Mouse (Mus musculus) heart, embryonic 13.5 days (tissue): ENCODE measurements around the gene Pcca. TPM values are rescaled to one million over a fixed set of nuclear protein-coding genes. Genes with fewer than 3 reads are reported as not detected.

Experiments used
- ATAC-seq: fragments of 200-750 bp; cut with Nextera tagmentation; 2 replicates; pipeline ENCODE4 v1.8.0; 2017; ENCODE audit warnings: moderate TSS enrichment; ENCODE audit not compliant: insufficient number of reproducible peaks, low FRiP score, low TSS enrichment; ENCODE audit errors: extremely low read depth
- H3K27ac ChIP-seq: fragments of 300-500 bp; sonication (generic); replicated peaks from 2 replicates; pipeline ENCODE4 v1.5.1; 2015; ENCODE audit warnings: moderate library complexity, mild to moderate bottlenecking, inconsistent platforms
- H3K27me3 ChIP-seq: fragments of 300-500 bp; sonication (generic); replicated peaks from 2 replicates; pipeline ENCODE4 v1.6.1; 2015; ENCODE audit warnings: mild to moderate bottlenecking, inconsistent platforms
- H3K36me3 ChIP-seq: fragments of 300-500 bp; sonication (generic); 2 replicates; pipeline ENCODE4 v1.6.1; 2015; ENCODE audit warnings: mild to moderate bottlenecking, inconsistent platforms
- H3K4me1 ChIP-seq: fragments of 300-500 bp; sonication (generic); 2 replicates; pipeline ENCODE4 v1.6.1; 2015; ENCODE audit warnings: inconsistent platforms
- H3K4me2 ChIP-seq: fragments of 300-500 bp; sonication (generic); 2 replicates; pipeline ENCODE4 v1.6.1; 2015; ENCODE audit warnings: inconsistent platforms, mild to moderate bottlenecking, moderate library complexity
- H3K4me3 ChIP-seq: fragments of 300-500 bp; sonication (generic); 2 replicates; pipeline ENCODE4 v1.5.1; 2015; ENCODE audit warnings: moderate library complexity, mild to moderate bottlenecking, inconsistent platforms
- H3K9ac ChIP-seq: fragments of 300-500 bp; sonication (generic); 2 replicates; pipeline ENCODE4 v1.6.1; 2015; ENCODE audit warnings: inconsistent platforms, mild to moderate bottlenecking, moderate library complexity
- H3K9me3 ChIP-seq: fragments of 300-500 bp; sonication (generic); 2 replicates; pipeline ENCODE4 v1.6.1; 2016; ENCODE audit warnings: inconsistent platforms
- WGBS: fragments of 180-500 bp; shearing (Covaris S2); methylation state at CpG from one replicate; pipeline ENCODE4 v1.1.7; 2015; ENCODE audit warnings: mixed read lengths; 5-methylcytosine and 5-hydroxymethylcytosine counted together
- polyA plus RNA-seq: library from polyadenylated mRNA; unstranded; fragments of >200 nt; fragmentation: Nextera tagmentation; extraction: Ambion mirVana; gene quantifications from 2 replicates; pipeline ENCODE4 v1.2.1, GENCODE M21; 2015

Gene Pcca
- polyA plus RNA-seq, 1 experiment from 2014 or later, result 22.6 TPM

DNA sequence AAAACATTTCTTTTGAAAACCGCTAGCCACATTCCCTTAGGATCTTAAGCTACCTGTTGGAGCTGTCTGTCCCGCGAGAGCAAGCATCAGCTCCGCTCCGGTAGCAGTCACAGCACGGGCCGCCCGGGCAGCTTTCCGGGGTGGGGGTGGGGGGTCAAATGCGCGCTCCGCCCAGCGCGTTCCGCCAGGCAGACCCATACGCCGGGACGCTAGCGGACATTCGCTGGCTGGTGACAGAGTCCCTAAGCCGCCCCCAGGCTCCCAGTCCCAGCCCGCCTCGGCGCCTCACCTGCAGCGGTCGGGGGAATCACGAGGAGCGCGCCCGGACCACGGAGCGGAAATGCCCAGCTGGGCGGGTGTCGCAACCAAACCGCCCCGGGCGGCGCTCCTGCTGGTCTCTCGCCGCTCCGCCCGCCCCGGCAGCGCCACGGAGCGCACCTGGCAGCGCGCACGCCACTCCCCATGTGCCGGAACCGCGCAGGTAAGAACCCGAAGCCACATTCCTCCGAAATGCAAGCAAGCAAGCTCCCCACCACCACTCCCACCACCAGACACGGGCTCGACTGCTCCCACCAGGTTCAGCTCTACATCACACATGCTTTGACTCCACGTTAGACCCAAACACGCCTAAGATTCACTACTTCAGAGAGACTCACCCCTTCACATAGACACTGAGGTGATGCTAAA lies 378.8 kb downstream of the Pcca start:
- Histone ChIP-seq H3K4me3 (peak overlapping the region; percentile 81), H3K27ac (peak overlapping the region; percentile 36), H3K9ac (peak overlapping the region; percentile 86), H3K4me2 (peak overlapping the region; percentile 92), H3K27me3 (no peaks in the 10 kb centered on the region), H3K36me3 (peaks cover 5% of the 10 kb centered on the region; the same call in 1 of the 2 replicates), H3K9me3 (no peaks in the 10 kb centered on the region), H3K4me1 (peaks cover 8% of the 10 kb centered on the region)
- ATAC-seq, result peak; percentile 51; the same call in 1 of the 2 replicates
- WGBS, result under 1% methylated on average over 57 of the region's 58 CpGs

GRCm38 (mm10) chr14:122913657-122914056 lies 379.5 kb downstream of the Pcca start, which contains the start of gene Ggact:
Gene Ggact (minus strand): TSS chr14:122913757.
- no peak for ATAC-seq
- 79% methylated on average over 6 of the region's 6 CpGs for WGBS
- Histone ChIP-seq H3K9me3 (no peaks in the 10 kb centered on the region), H3K36me3 (peaks cover 1% of the 10 kb centered on the region; the same call in 1 of the 2 replicates), H3K4me3 (peak within 1 kb of the TSS; percentile 81), H3K4me2 (peak within 1 kb of the TSS; percentile 92), H3K9ac (peak within 1 kb of the TSS; percentile 86), H3K27me3 (no peaks in the 10 kb centered on the region), H3K27ac (peak within 1 kb of the TSS; percentile 36), H3K4me1 (peaks cover 8% of the 10 kb centered on the region)

- H3K9me3 ChIP-seq, result no peaks in the 10 kb centered on the region
- H3K27ac ChIP-seq, result no peak overlapping the region
- H3K4me1 ChIP-seq, result no peaks in the 10 kb centered on the region
- H3K4me2 ChIP-seq, result no peak overlapping the region
- H3K4me3 ChIP-seq, result no peak overlapping the region
- no peaks in the 10 kb centered on the region for H3K27me3 ChIP-seq
- H3K9ac ChIP-seq, result no peak overlapping the region
- 92% methylated on average over 1 of the region's 1 CpGs for WGBS
- peaks cover 12% of the 10 kb centered on the region; the same call in 1 of the 2 replicates for H3K36me3 ChIP-seq
- ATAC-seq, result no peak
Measured at GRCm38 (mm10) chr14:122917676-122918075, 383.6 kb downstream of the Pcca start.

- 63% methylated on average over 5 of the region's 5 CpGs for WGBS
- no peaks in the 10 kb centered on the region for H3K9me3 ChIP-seq
- no peak overlapping the region for H3K4me2 ChIP-seq
- no peaks in the 10 kb centered on the region for H3K27me3 ChIP-seq
- no peak for ATAC-seq
- no peak overlapping the region for H3K4me3 ChIP-seq
- no peaks in the 10 kb centered on the region for H3K4me1 ChIP-seq
- H3K27ac ChIP-seq, result no peak overlapping the region
- no peak overlapping the region for H3K9ac ChIP-seq
- H3K36me3 ChIP-seq, result peaks cover 18% of the 10 kb centered on the region; the same call in 1 of the 2 replicates
Measured at GRCm38 (mm10) chr14:122920011-122920410, 385.9 kb downstream of the Pcca start.

GRCm38 (mm10) chr14:122936460-122936859 lies 402.3 kb downstream of the Pcca start:
- H3K27me3 ChIP-seq, result no peaks in the 10 kb centered on the region
- H3K4me2 ChIP-seq, result no peak overlapping the region
- H3K4me3 ChIP-seq, result no peak overlapping the region
- WGBS, result 74% methylated on average over 1 of the region's 1 CpGs
- no peak overlapping the region for H3K27ac ChIP-seq
- ATAC-seq, result no peak
- H3K36me3 ChIP-seq, result peaks cover 32% of the 10 kb centered on the region
- H3K9me3 ChIP-seq, result no peaks in the 10 kb centered on the region
- no peaks in the 10 kb centered on the region for H3K4me1 ChIP-seq
- H3K9ac ChIP-seq, result no peak overlapping the region

Other genes starting within 250 kb of the Pcca start
- gene Gm5089, start 83.2 kb upstream of the Pcca start, polyA plus RNA-seq, result not detected in 2 replicates
- gene Zic5, start 68.6 kb upstream of the Pcca start, polyA plus RNA-seq, result 0.06 TPM in 1 of 2 replicates, not detected in the other
- gene Zic2, start 58.9 kb upstream of the Pcca start, polyA plus RNA-seq, result not detected in 2 replicates
- 0.09 TPM in 1 of 2 replicates, not detected in the other for gene Gm10837, start 43.7 kb upstream of the Pcca start, polyA plus RNA-seq